Mouse (Mus musculus): ENCODE measurements around the gene Efcab9.

DNA sequence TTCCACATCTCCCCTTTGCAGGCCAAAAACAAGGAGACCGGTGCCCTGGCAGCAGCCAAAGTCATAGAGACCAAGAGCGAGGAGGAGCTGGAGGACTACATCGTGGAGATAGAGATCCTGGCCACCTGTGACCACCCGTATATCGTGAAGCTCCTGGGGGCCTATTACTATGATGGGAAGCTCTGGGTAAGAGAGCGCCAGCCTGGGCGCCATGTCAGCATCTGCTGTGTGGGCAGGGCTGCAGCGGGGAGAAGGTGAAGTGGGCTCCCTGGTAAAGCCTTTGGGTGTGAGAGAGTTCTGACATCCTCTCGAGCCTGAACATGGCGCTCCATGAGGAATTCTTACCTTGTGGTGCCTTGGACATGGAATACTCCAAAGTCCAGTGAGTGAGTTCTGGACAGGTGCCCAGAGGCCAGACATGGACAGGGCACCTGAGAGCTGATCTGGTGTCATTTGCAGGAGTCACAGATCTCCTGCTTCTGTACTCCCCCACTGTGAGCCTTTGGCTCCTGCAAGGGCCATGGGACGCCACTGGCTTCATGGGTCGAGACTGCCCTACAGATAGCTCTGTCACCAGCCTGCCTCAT is 23.3 kb upstream of the Efcab9 start:
- no peak for TF ChIP-seq CTCF (IDR thresholded peaks at IDR 0.05; ENCODE audit: low read depth, low read length)
- no peak for TF ChIP-seq POLR2A (IDR thresholded peaks at IDR 0.05; ENCODE audit: extremely low read depth, insufficient read depth, low read length)

Measured in liver, adult 2 months (tissue).